Mouse (Mus musculus) C2C12 (cell line): ENCODE measurements around the gene Kif14. TPM values are rescaled to one million over a fixed set of nuclear protein-coding genes. Genes with fewer than 3 reads are reported as not detected.

Source experiments
- H3K27me3 ChIP-seq: one replicate; pipeline ENCODE4 v1.6.1; 2011; ENCODE audit not compliant: control insufficient read depth, insufficient read depth, insufficient read length
- H3K36me3 ChIP-seq: one replicate; pipeline ENCODE4 v1.6.1; 2011; ENCODE audit not compliant: control insufficient read depth, insufficient read depth
- H3K4me3 ChIP-seq: one replicate; pipeline ENCODE4 v1.5.1; 2011; ENCODE audit warnings: mild to moderate bottlenecking, control low read depth; ENCODE audit not compliant: poor library complexity, insufficient read depth, severe bottlenecking
- H3K79me2 ChIP-seq: one replicate; pipeline ENCODE4 v1.6.1; 2011; ENCODE audit not compliant: control insufficient read depth, insufficient read depth
- H3K79me3 ChIP-seq: one replicate; pipeline ENCODE4 v1.6.1; 2011; ENCODE audit warnings: low read depth, control low read depth
- H3ac ChIP-seq: one replicate; pipeline ENCODE3; 2011; ENCODE audit warnings: low read depth; ENCODE audit not compliant: control insufficient read depth, insufficient read length
- CEBPB ChIP-seq: IDR thresholded peaks from one replicate; pipeline ENCODE4 v1.6.1; 2011; ENCODE audit warnings: low read depth, mild to moderate bottlenecking, control low read depth, moderate library complexity
- CTCF ChIP-seq: IDR thresholded peaks from one replicate; pipeline ENCODE4 v1.5.1; 2011; ENCODE audit not compliant: control insufficient read depth, insufficient read depth, insufficient read length
- FOSL1 ChIP-seq: IDR thresholded peaks from one replicate; pipeline ENCODE4 v1.8.0; 2011; ENCODE audit warnings: mild to moderate bottlenecking, low read length; ENCODE audit not compliant: poor library complexity, insufficient read depth, severe bottlenecking
- MAX ChIP-seq: IDR thresholded peaks from one replicate; pipeline ENCODE4 v1.6.1; 2011; ENCODE audit warnings: mild to moderate bottlenecking, control low read depth
- MYOD1 ChIP-seq: IDR thresholded peaks from one replicate; pipeline ENCODE4 v1.6.1; 2011; ENCODE audit warnings: low read depth; ENCODE audit not compliant: control insufficient read depth, insufficient read length
- MYOG ChIP-seq: IDR thresholded peaks from one replicate; pipeline ENCODE4 v1.6.1; 2011; ENCODE audit not compliant: control insufficient read depth, insufficient read length; ENCODE audit errors: extremely low read depth
- USF1 ChIP-seq: IDR thresholded peaks from one replicate; pipeline ENCODE4 v1.6.1; 2011; ENCODE audit warnings: low read depth, mild to moderate bottlenecking, control low read depth, moderate library complexity
- polyA plus RNA-seq: library from polyadenylated mRNA; unstranded; fragments of >200 nt; fragmentation: generic; extraction: Trizol; gene quantifications from one replicate; pipeline ENCODE4 v1.2.1, GENCODE M21; 2012; ENCODE audit warnings: missing spikeins

Kif14 gene
- polyA plus RNA-seq, 1 experiment, result 2.8 TPM

DNA sequence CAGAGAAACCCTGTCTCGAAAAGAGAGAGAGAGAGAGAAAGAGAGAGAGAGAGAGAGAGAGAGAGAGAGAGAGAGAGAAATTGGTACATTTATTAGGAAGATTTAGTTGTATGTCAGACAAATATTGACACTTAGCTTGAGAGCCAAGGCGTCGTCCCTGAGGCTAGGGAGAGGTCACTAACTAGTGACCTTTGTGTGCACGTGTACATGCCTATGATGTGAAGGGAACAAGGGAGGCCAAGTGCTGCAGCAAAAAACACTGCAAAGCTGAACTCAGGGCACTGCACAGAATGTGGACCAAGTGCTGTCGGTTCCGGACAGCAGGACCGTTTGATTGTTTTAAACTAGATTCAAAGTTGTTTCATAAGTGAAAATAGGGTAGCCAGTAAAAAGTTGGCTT, 25.4 kb upstream of the Kif14 start:
- Histone ChIP-seq H3ac (no peak overlapping the region), H3K4me3 (no peak overlapping the region), H3K79me2 (no peaks in the 10 kb centered on the region), H3K27me3 (no peaks in the 10 kb centered on the region), H3K79me3 (no peaks in the 10 kb centered on the region), H3K36me3 (no peaks in the 10 kb centered on the region)
- TF ChIP-seq MAX (no peak), FOSL1 (no peak), MYOG (no peak), USF1 (no peak), MYOD1 (no peak), CEBPB (no peak), CTCF (no peak)

DNA sequence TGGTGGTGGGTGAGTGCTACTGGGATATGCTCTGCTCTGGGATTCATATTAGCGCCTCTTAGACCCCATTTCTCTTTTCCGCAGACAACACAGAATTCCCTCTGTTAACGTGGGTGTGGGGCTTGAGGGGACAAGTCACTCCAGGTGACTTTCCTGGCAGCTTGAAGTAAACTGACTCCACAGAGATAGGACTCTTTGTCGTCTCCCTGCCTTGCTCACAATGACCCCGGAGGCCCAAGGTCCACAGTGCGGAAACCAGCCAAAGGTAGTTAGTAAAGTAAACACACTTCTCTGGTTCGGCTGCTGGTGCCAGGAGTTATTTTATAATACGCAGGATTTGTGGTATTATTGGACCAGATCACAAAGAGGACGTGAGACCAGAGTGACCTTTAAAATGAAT, 23.3 kb upstream of the Kif14 start:
- no peak overlapping the region for H3ac ChIP-seq
- TF ChIP-seq CEBPB (no peak), MYOD1 (no peak)

DNA sequence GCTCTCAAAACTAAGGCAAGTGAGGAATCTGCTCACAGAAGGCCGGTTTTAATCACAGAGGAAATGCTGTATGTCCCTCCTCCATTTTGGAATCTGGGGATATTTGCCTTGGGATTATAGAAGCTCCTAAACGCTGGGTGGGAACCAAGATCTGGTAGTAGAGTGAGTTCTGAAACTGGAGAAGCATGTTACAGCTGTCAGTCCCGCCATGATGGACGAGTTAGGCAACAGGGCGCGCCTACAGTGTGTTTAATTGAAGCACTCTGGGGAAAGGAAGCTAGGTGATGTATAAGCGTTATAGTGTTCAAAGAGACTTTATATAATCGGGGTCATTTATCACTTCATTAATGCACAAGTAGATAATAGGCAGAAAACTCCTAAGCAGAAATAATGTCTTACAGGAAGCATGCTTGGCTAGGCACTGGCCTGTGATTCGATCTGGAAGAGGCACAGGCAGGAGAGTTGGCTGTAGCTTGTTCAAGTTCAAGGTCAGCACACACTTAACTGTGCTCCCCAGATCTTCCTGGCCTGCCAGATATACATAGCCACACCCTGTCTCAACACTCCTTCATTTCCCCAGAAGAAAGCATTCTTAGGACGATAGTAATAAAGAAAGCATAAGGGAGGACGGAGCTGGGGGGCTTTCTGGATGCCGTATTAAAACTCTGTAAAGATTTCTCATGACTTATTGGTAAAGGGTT, 21.4 kb upstream of the Kif14 start:
- Histone ChIP-seq H3K79me3 (no peaks in the 10 kb centered on the region), H3K4me3 (no peak overlapping the region), H3K36me3 (no peaks in the 10 kb centered on the region), H3K79me2 (no peaks in the 10 kb centered on the region), H3K27me3 (no peaks in the 10 kb centered on the region), H3ac (no peak overlapping the region)
- TF ChIP-seq FOSL1 (no peak), MYOG (no peak), CTCF (no peak), MAX (no peak), MYOD1 (no peak), CEBPB (no peak), USF1 (no peak)

More for the DNA sequence above, 23.3 kb upstream of the Kif14 start:
- no peaks in the 10 kb centered on the region for H3K79me2 ChIP-seq
- H3K79me3 ChIP-seq, result no peaks in the 10 kb centered on the region
- no peaks in the 10 kb centered on the region for H3K27me3 ChIP-seq
- no peak overlapping the region for H3K4me3 ChIP-seq
- H3K36me3 ChIP-seq, result no peaks in the 10 kb centered on the region

DNA sequence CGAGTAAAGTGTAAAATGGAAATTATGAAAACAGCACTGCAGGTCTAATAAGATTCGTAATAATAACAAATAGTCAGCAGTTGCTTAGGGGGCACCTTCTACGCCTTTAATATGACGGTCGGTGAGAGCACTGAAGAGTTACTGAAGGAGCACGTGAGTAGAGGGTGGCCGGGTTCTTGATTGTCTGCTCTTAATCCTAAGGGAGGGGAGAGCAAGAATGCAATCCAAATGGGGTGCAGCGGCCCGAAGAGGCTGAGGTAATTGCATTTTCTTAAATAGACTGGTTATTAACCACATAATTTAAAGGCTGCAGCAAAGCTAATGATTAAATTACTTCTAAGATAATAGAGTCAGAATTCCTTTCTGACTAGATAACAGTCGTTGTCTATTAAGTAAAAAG, 19.2 kb upstream of the Kif14 start:
- no peak for TF ChIP-seq CTCF
- no peak for TF ChIP-seq CEBPB
- TF ChIP-seq MYOD1, result no peak
- no peak for TF ChIP-seq MAX
- TF ChIP-seq USF1, result no peak
- TF ChIP-seq MYOG, result no peak
- Histone ChIP-seq H3K4me3 (no peak overlapping the region), H3K79me2 (no peaks in the 10 kb centered on the region), H3K27me3 (no peaks in the 10 kb centered on the region), H3ac (no peak overlapping the region), H3K36me3 (no peaks in the 10 kb centered on the region), H3K79me3 (no peaks in the 10 kb centered on the region)

DNA sequence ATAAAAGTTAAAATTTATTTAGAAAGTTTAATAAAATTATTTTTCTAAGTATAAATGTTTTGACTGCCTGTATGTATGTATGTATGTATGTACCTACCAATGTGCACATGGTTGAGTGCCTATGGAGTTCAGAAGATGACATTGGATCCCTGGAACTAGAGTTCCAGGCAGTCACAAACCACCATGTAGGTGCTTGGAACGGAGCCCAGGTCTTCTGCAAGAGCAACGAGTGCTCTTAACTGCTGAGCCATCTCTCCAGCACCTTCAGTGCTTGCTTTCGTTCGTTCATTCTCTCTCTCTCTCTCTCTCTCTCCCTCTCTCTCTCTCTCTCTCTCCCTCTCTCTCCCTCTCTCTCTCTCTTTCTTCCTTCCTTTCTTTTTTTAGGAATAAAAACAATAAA, 18.8 kb upstream of the Kif14 start:
- TF ChIP-seq MYOD1 (no peak), MYOG (no peak), CEBPB (no peak), MAX (no peak), CTCF (no peak), USF1 (no peak), FOSL1 (no peak)
- H3K36me3 ChIP-seq, result no peaks in the 10 kb centered on the region
- no peak overlapping the region for H3ac ChIP-seq
- no peaks in the 10 kb centered on the region for H3K79me3 ChIP-seq
- no peak overlapping the region for H3K4me3 ChIP-seq
- no peaks in the 10 kb centered on the region for H3K79me2 ChIP-seq
- H3K27me3 ChIP-seq, result no peaks in the 10 kb centered on the region

DNA sequence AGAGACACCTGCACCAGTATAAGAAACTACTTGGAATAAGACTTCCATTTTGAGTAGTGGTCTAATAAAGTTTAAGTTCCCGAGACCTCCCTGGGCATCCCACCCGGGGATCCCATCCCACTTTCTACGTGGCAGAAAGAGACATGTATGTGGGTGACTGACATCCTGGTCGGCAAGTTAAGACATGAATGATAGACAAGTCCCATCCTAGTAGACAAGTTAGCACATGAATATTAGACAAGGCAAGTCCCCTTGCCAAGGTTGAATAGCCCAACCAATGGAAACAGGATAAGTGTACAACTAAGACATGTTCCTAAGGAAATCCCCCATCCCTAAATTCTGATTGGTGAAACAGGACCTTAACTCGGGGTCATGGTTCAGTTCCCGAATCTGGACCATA, 16.6 kb upstream of the Kif14 start:
- H3K27me3 ChIP-seq, result no peaks in the 10 kb centered on the region
- no peaks in the 10 kb centered on the region for H3K79me3 ChIP-seq
- no peak overlapping the region for H3K4me3 ChIP-seq
- no peaks in the 10 kb centered on the region for H3K79me2 ChIP-seq
- H3K36me3 ChIP-seq, result no peaks in the 10 kb centered on the region
- H3ac ChIP-seq, result no peak overlapping the region
- no peak for TF ChIP-seq USF1
- TF ChIP-seq MYOG, result no peak
- no peak for TF ChIP-seq MAX
- no peak for TF ChIP-seq MYOD1
